In the genomic region with DNA sequence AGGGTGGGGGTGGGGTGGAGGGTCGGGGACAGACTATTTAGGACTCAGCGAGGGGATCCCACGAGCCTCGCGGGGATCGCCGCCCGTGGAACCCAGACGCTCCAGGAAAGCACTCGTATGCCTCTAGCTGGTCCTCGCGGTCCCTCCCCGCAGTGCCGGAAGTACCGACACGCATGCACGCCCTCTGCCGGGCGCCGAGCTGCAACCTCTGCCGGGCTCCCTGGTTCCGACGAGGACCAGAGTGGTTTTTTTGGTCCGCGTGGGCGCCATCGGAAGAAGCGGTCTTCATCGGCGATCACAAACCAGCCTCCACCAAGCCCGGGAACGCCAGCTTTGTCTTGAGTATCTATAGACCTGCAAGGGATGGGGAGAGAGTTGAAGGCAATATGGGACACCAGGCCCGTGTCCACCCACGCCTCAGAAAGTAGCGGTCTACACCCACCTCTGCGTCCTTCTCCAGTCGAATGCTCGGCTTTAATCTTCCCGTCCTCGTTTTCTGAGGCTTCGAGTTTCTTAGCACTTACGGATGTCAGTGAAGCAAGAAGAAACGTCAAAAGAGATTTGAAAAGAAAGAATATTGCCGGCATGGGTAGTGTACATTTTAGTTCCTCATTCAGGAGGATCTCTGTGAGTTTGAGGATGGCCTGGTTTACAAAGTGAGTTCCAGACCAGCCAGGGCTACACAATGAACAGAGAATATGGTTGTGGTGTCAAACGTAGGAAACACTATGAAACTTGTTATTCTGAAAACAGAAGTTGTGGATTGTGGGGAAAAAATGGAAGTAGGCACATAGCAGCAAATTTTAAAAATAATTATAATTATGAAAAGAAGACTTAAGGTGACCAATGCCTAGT, we compare ENCODE assay signal across 8 mouse cellular contexts. TPM values are rescaled to one million over a fixed set of nuclear protein-coding genes. Genes with fewer than 3 reads are reported as not detected.
DNase-seq lines count a peak whose midpoint lies in the region; ATAC-seq lines count a peak whose summit lies in the region.

TSS of gene Mettl5 (minus strand) at position 165 of the 855 bp plus-strand sequence.

- DNase-seq in adrenal gland, adult 18-20 months (ENCODE audit: low spot score in 2 of 2): peak; percentile 85 to 87
- peak; percentile 88 for DNase-seq in embryo, embryonic 10.5 days (ENCODE audit: low spot score)
- peak; percentile 89 for DNase-seq in gastrocnemius, postnatal 14 days
- peak; percentile 55 to 87 for DNase-seq in left cerebral cortex, adult 9 months (ENCODE audit: low spot score in 2 of 2)
- peak; percentile 94 for DNase-seq in right cerebral cortex, postnatal 10 days (ENCODE audit: low spot score in 2 of 2)
- peak; percentile 89 for DNase-seq in urinary bladder, postnatal 14 days (ENCODE audit: low spot score)

- H3K36me3 ChIP-seq in megakaryocyte, embryonic 14.5 days (replicated peaks; ENCODE audit: low read length): peaks cover 8% of the 10 kb centered on the region

- H3K4me3 ChIP-seq in megakaryocyte, embryonic 14.5 days (replicated peaks): peak within 1 kb of the TSS; percentile 98

- intact Hi-C loops in gastrocnemius, postnatal 14 days (cut with DNase I; ENCODE audit: low total_unique reads): no loop called here

- peak; percentile 97 for ATAC-seq in inflammation-experienced regulatory T-cells, adult 6 months

- H3K4me1 ChIP-seq in megakaryocyte, embryonic 14.5 days: peaks cover 15% of the 10 kb centered on the region

- no peaks in the 10 kb centered on the region for H3K27me3 ChIP-seq in megakaryocyte, embryonic 14.5 days (replicated peaks)

- no peaks in the 10 kb centered on the region for H3K9me3 ChIP-seq in megakaryocyte, embryonic 14.5 days

RNA-seq across cellular contexts. Expression of gene Mettl5, which starts in this region (rescaled TPM):
- 10 to 100 TPM; 15.7 to 17.3 TPM for total RNA-seq in adrenal gland, adult 18-20 months (2021)
- 10 to 100 TPM; 18.0 to 19.2 TPM for total RNA-seq in gastrocnemius, postnatal 14 days (2021)
- 10 to 100 TPM; 63.9 to 71.4 (median 69.6) TPM for polyA plus RNA-seq in inflammation-experienced regulatory T-cells, adult 6 months (2017; shearing (Covaris generic))
- polyA plus RNA-seq in megakaryocyte, embryonic 14.5 days (2012; ENCODE audit: insufficient read depth, low replicate concordance): 62.5 and 68.5 TPM in 2 replicates

Comparison
In these comparisons a context has a peak if more than half of its experiments do, and no peak if none do; other contexts are left out.
1. Peak in every context shown above with its lines: DNase-seq, ATAC-seq and H3K4me3 ChIP-seq.